Mouse (Mus musculus): Measurements from ENCODE around the gene Sgip1. TPM values are rescaled to one million over a fixed set of nuclear protein-coding genes. Genes with fewer than 3 reads are reported as not detected.

Gene Sgip1
- polyA plus RNA-seq, 1 experiment = 0.10 TPM

DNA sequence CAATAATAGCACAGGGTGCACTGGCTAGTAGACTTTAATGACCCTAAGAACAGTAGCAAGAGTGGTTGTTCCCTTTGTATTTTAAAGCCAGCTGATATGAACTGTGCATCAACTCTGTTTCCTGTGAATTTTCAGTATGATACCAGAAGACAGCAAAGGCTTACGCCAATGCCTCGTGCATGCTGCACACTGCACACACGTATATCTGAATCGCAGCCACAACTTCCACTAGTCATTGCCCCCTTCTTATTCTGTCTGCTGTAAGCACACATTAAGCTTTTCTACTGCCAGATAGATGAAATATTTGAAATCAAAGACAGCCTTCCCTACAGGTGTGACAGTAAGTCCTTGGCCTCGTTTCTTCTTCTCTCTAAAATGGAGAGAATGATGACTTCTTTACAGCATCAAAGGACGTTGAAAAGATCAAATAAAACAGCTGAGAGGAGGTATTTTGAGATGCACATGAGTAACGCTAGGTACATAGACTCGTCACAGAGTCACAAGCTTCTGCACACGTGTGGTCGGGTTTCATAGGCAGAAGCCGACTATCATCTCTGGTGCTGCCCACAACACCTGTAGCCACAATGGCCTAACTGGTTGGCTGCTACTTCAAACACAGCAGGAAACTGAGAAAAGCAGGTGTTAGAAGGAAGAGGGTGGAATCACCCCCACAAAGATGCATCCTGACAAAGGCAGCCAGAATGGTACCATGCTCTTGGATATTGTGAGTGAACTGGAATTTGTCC is 249.7 kb downstream of the Sgip1 start:
- TF ChIP-seq POLR2A (IDR thresholded peaks at IDR 0.05; ENCODE audit: insufficient read length, low read depth) (no peak), E2F4 (IDR thresholded peaks at IDR 0.05; ENCODE audit: insufficient read depth) (no peak), MAX (IDR thresholded peaks at IDR 0.05; ENCODE audit: low read depth) (no peak), CEBPB (IDR thresholded peaks at IDR 0.05; ENCODE audit: insufficient read depth, poor library complexity, severe bottlenecking) (no peak), TCF3 (IDR thresholded peaks at IDR 0.05; ENCODE audit: insufficient read length, low read depth) (no peak), REST (IDR thresholded peaks at IDR 0.05; ENCODE audit: insufficient read depth, insufficient read length) (no peak), SRF (IDR thresholded peaks at IDR 0.05; ENCODE audit: control insufficient read depth, insufficient read length, low read depth) (no peak), MYOG (IDR thresholded peaks at IDR 0.05; ENCODE audit: control insufficient read depth in 1 of 3, insufficient read depth in 1 of 3, insufficient read length in 2 of 3, low read depth in 2 of 3) (no peak)
- no peaks in the 10 kb centered on the region for H3K79me2 ChIP-seq (ENCODE audit: control insufficient read depth, insufficient read depth)
- H3K4me2 ChIP-seq (ENCODE audit: low read depth) = no peak overlapping the region

DNA sequence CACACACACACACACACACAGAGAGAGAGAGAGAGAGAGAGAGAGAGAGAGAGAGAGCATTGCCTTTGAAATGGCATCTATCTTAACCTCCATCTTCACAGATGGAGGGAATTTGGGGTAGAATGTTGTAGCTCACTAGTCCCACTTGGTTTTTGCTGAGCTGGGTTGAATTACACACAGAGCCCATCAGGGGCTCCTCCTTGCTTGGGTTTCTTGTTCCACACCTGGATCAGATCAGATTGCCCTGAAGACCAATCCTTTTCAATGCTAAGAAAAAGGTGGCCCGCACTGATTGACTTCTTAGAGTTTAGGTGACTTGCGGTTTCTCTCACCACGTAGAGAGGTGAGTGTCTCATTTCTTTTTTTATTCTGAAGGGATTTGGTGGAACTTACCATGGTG is 250.6 kb downstream of the Sgip1 start:
- Histone ChIP-seq H3K4me2 (ENCODE audit: low read depth) (no peak overlapping the region), H3K4me3 (no peak overlapping the region), H3K79me2 (ENCODE audit: control insufficient read depth, insufficient read depth) (no peaks in the 10 kb centered on the region), H3K27me3 (ENCODE audit: control insufficient read depth, insufficient read depth, insufficient read length) (no peaks in the 10 kb centered on the region), H3ac (ENCODE audit: control insufficient read depth, insufficient read length) (no peak overlapping the region), H3K36me3 (ENCODE audit: control insufficient read depth, insufficient read depth) (no peaks in the 10 kb centered on the region)
- TF ChIP-seq CEBPB (IDR thresholded peaks at IDR 0.05; ENCODE audit: insufficient read depth, poor library complexity, severe bottlenecking) = no peak
- no peak for TF ChIP-seq TCF12 (IDR thresholded peaks at IDR 0.05; ENCODE audit: insufficient read depth, poor library complexity, severe bottlenecking)
- TF ChIP-seq MYOD1 (IDR thresholded peaks at IDR 0.05; ENCODE audit: control insufficient read depth in 1 of 3, insufficient read length in 2 of 3, low read depth in 2 of 3) = no peak
- TF ChIP-seq POLR2A (IDR thresholded peaks at IDR 0.05; ENCODE audit: insufficient read length, low read depth) = no peak
- TF ChIP-seq TCF3 (IDR thresholded peaks at IDR 0.05; ENCODE audit: insufficient read length, low read depth) = no peak
- no peak for TF ChIP-seq E2F4 (IDR thresholded peaks at IDR 0.05; ENCODE audit: insufficient read depth)
- TF ChIP-seq SRF (IDR thresholded peaks at IDR 0.05; ENCODE audit: control insufficient read depth, insufficient read length, low read depth) = no peak
- TF ChIP-seq REST (IDR thresholded peaks at IDR 0.05; ENCODE audit: insufficient read depth, insufficient read length) = no peak
- TF ChIP-seq MAX (IDR thresholded peaks at IDR 0.05; ENCODE audit: low read depth) = no peak
- TF ChIP-seq USF1 (IDR thresholded peaks at IDR 0.05; ENCODE audit: low read depth) = no peak
- TF ChIP-seq MYOG (IDR thresholded peaks at IDR 0.05; ENCODE audit: control insufficient read depth in 1 of 3, insufficient read depth in 1 of 3, insufficient read length in 2 of 3, low read depth in 2 of 3) = no peak
- TF ChIP-seq POLR2AphosphoS2 (IDR thresholded peaks at IDR 0.05; ENCODE audit: insufficient read length, low read depth) = no peak

More for the DNA sequence above, 249.7 kb downstream of the Sgip1 start:
- no peaks in the 10 kb centered on the region for H3K27me3 ChIP-seq (ENCODE audit: control insufficient read depth, insufficient read depth, insufficient read length)
- H3K4me3 ChIP-seq = no peak overlapping the region
- H3K36me3 ChIP-seq (ENCODE audit: control insufficient read depth, insufficient read depth) = no peaks in the 10 kb centered on the region
- no peak overlapping the region for H3ac ChIP-seq (ENCODE audit: control insufficient read depth, insufficient read length)

DNA sequence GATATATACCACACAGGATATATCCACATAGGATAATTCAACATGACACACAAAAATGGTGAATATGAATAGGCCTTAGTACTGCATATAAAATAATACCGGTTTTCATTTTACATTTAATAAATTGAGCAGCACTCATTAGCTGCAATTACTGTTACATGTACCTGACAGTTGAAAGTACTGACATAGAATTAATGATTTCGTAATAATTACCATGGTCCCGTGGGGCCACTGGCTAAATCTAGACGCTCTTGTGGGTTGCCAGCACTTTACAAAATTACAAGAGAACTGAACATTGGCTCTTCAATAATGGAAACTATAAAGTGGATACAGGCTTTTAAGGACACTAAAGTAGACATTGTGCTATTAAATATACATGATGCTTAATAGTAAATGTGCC is 263.6 kb downstream of the Sgip1 start:
- H3K79me2 ChIP-seq (ENCODE audit: control insufficient read depth, insufficient read depth) = no peaks in the 10 kb centered on the region
- H3K27me3 ChIP-seq (ENCODE audit: control insufficient read depth, insufficient read depth, insufficient read length) = no peaks in the 10 kb centered on the region
- no peak for TF ChIP-seq REST (IDR thresholded peaks at IDR 0.05; ENCODE audit: insufficient read depth, insufficient read length)
- TF ChIP-seq SRF (IDR thresholded peaks at IDR 0.05; ENCODE audit: control insufficient read depth, insufficient read length, low read depth) = no peak
- TF ChIP-seq MYOG (IDR thresholded peaks at IDR 0.05; ENCODE audit: control insufficient read depth in 1 of 3, insufficient read depth in 1 of 3, insufficient read length in 2 of 3, low read depth in 2 of 3) = no peak
- no peak for TF ChIP-seq MAX (IDR thresholded peaks at IDR 0.05; ENCODE audit: low read depth)
- no peak for TF ChIP-seq CEBPB (IDR thresholded peaks at IDR 0.05; ENCODE audit: insufficient read depth, poor library complexity, severe bottlenecking)
- no peak overlapping the region for H3K4me2 ChIP-seq (ENCODE audit: low read depth)
- no peak overlapping the region for H3K4me3 ChIP-seq
- no peak overlapping the region for H3ac ChIP-seq (ENCODE audit: control insufficient read depth, insufficient read length)
- no peaks in the 10 kb centered on the region for H3K36me3 ChIP-seq (ENCODE audit: control insufficient read depth, insufficient read depth)

DNA sequence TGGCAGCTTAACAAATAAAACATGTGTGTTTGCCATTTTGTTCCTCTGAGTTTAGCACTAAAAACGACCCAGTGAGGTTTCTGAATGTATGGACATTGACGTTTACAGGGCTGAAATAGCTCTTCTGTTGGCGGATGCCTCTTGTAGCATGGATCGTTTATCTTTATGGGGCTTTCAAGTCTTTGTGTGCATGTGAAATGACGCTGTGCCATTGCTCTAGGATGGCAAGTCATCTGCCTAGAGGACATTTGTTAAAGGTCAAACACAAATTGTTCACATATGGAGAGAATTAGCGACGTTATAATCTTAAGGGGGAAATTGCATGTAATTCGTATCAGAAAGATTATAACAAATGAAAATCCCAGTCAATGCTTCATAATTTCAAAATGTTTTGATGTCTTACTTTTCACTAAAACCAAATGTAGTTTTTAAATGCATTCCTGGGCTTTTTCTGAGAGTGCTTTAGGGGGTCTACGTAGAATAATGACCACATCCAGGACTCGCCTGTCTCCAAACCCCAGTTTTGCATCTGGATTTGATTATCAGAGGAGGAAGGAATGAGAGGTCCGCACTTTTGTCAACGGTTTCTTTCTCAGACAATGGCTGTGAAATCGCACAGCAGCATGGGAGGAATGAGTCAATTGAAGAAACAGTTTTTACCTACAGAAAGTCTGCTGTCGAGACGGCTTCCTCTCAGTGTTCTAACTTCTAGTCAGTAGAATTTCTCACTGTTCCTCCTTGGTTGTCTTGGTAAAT is 264.3 kb downstream of the Sgip1 start:
- Histone ChIP-seq H3K27me3 (ENCODE audit: control insufficient read depth, insufficient read depth, insufficient read length) (no peaks in the 10 kb centered on the region), H3K36me3 (ENCODE audit: control insufficient read depth, insufficient read depth) (no peaks in the 10 kb centered on the region), H3K79me2 (ENCODE audit: control insufficient read depth, insufficient read depth) (no peaks in the 10 kb centered on the region), H3K4me3 (no peak overlapping the region), H3ac (ENCODE audit: control insufficient read depth, insufficient read length) (no peak overlapping the region), H3K4me2 (ENCODE audit: low read depth) (no peak overlapping the region)
- TF ChIP-seq POLR2A (IDR thresholded peaks at IDR 0.05; ENCODE audit: insufficient read length, low read depth) (no peak), TCF3 (IDR thresholded peaks at IDR 0.05; ENCODE audit: insufficient read length, low read depth) (no peak), MAX (IDR thresholded peaks at IDR 0.05; ENCODE audit: low read depth) (no peak), POLR2AphosphoS2 (IDR thresholded peaks at IDR 0.05; ENCODE audit: insufficient read length, low read depth) (no peak), MYOG (IDR thresholded peaks at IDR 0.05; ENCODE audit: control insufficient read depth in 1 of 3, insufficient read depth in 1 of 3, insufficient read length in 2 of 3, low read depth in 2 of 3) (no peak), E2F4 (IDR thresholded peaks at IDR 0.05; ENCODE audit: insufficient read depth) (no peak), MYOD1 (IDR thresholded peaks at IDR 0.05; ENCODE audit: control insufficient read depth in 1 of 3, insufficient read length in 2 of 3, low read depth in 2 of 3) (no peak), REST (IDR thresholded peaks at IDR 0.05; ENCODE audit: insufficient read depth, insufficient read length) (no peak), SRF (IDR thresholded peaks at IDR 0.05; ENCODE audit: control insufficient read depth, insufficient read length, low read depth) (no peak), CEBPB (IDR thresholded peaks at IDR 0.05; ENCODE audit: insufficient read depth, poor library complexity, severe bottlenecking) (no peak), TCF12 (IDR thresholded peaks at IDR 0.05; ENCODE audit: insufficient read depth, poor library complexity, severe bottlenecking) (no peak), USF1 (IDR thresholded peaks at IDR 0.05; ENCODE audit: low read depth) (no peak)

All from myocyte (in vitro differentiated cells).